Mouse (Mus musculus) hindbrain, embryonic 10.5 days (tissue): ENCODE measurements at regions not wholly inside any gene's neighbourhood (a gene's known extent, or its start where the extent isn't known, plus 50 kb on each side); places are given as distances from the start of the nearest gene placed in this dataset.

ENCODE experiments used
- DNase-seq: peaks from one replicate; pipeline ENCODE4 v3.0.0-alpha.2; 2017; ENCODE audit warnings: low spot score
- H3K27ac ChIP-seq: fragments of 300-500 bp; sonication (generic); 2 replicates; pipeline ENCODE4 v1.5.1; 2016; ENCODE audit warnings: mild to moderate bottlenecking, moderate library complexity
- H3K27me3 ChIP-seq: fragments of 300-500 bp; sonication (generic); 2 replicates; pipeline ENCODE4 v1.6.1; 2016; ENCODE audit warnings: mild to moderate bottlenecking; ENCODE audit not compliant: poor library complexity, insufficient read depth, severe bottlenecking
- H3K36me3 ChIP-seq: fragments of 300-500 bp; sonication (generic); 2 replicates; pipeline ENCODE4 v1.6.1; 2016; ENCODE audit warnings: mild to moderate bottlenecking, moderate library complexity
- H3K4me1 ChIP-seq: fragments of 300-500 bp; sonication (generic); replicated peaks from 2 replicates; pipeline ENCODE4 v1.6.1; 2016; ENCODE audit warnings: mild to moderate bottlenecking
- H3K4me3 ChIP-seq: fragments of 300-500 bp; sonication (generic); 2 replicates; pipeline ENCODE4 v1.5.1; 2016; ENCODE audit warnings: mild to moderate bottlenecking, moderate library complexity
- H3K9me3 ChIP-seq: fragments of 300-500 bp; sonication (generic); 2 replicates; pipeline ENCODE4 v1.6.1; 2016; ENCODE audit warnings: mild to moderate bottlenecking, moderate library complexity
- WGBS: fragments of 180-500 bp; shearing (Covaris S2); methylation state at CpG from one replicate; pipeline ENCODE4 v1.1.7; 2016; 5-methylcytosine and 5-hydroxymethylcytosine counted together

DNA sequence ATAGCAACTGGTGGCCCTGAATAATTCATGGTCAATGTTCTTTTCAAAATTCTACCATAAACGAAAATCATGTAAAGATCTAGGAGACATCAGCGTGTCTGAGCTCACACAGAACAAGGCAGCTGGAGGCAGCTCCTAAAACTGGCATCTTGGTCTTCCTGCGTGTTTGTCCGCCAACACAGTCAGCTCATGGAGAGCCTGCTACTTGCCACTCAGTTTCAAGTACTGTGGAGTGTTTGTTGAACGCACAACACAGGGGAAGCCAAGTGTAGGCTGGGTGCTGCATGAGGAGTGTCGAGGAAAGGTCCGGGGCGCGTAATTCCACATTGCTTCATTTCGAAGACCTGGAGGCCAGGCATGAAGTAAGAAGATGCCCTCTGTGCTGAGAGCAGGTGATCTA lies 139.0 kb upstream of the Frmd6 start:
- 94% methylated on average over 10 of the region's 10 CpGs for WGBS
- no peak overlapping the region for H3K27ac ChIP-seq
- no peaks in the 10 kb centered on the region for H3K27me3 ChIP-seq
- no peak overlapping the region for H3K4me3 ChIP-seq
- H3K36me3 ChIP-seq: no peaks in the 10 kb centered on the region
- no peaks in the 10 kb centered on the region for H3K9me3 ChIP-seq
- H3K4me1 ChIP-seq: peaks cover 15% of the 10 kb centered on the region
- DNase-seq: no peak

DNA sequence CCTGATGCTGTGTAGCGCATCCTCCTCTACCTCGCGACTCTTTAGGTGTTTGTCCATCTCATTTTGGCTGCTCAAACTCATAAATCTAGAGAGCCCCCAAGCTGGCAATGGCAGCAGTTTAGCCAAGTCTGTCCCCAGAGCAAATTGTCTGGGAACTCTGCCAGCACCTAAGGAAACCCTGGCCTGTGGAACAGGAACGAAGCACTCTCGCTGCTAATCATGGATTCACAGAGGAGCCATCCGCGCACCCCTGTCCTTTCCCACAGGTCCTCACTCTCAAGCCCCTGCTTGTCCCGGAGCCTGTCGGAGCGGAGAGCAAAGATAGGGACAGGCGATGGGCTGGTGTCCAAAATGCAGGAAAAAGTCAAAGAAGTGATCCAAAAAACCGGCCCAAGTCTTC lies 138.3 kb upstream of the Frmd6 start:
- WGBS: 89% methylated on average over 12 of the region's 12 CpGs
- Histone ChIP-seq H3K9me3 (no peaks in the 10 kb centered on the region), H3K4me3 (no peak overlapping the region), H3K36me3 (no peaks in the 10 kb centered on the region), H3K4me1 (peaks cover 15% of the 10 kb centered on the region), H3K27me3 (no peaks in the 10 kb centered on the region), H3K27ac (no peak overlapping the region)
- DNase-seq: no peak

DNA sequence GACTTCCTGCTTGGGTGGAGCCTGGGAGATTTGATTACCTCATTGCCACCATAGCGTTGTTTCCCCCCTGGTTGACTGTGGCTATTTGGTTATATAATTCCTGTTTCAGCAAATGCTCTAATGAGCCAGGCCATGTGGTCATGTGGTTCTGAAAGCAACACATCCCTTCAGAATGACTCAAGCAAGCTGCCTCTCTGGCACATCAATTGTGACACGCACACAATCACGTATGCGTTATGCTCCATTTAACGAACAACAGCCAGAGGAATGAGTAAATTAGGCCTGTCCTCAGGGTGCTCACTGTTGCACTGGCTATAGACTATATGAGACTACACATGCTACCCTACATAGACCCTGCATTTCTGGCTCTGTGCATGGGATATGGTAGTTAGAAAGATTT lies 130.2 kb upstream of the Frmd6 start:
- Histone ChIP-seq H3K4me3 (no peak overlapping the region), H3K9me3 (0 out of 2 replicates have a peak, but pooled peaks cover 3% of the 10 kb centered on the region), H3K4me1 (no peaks in the 10 kb centered on the region), H3K27me3 (no peaks in the 10 kb centered on the region), H3K27ac (no peak overlapping the region), H3K36me3 (no peaks in the 10 kb centered on the region)
- 91% methylated on average over 5 of the region's 5 CpGs for WGBS
- no peak for DNase-seq

DNA sequence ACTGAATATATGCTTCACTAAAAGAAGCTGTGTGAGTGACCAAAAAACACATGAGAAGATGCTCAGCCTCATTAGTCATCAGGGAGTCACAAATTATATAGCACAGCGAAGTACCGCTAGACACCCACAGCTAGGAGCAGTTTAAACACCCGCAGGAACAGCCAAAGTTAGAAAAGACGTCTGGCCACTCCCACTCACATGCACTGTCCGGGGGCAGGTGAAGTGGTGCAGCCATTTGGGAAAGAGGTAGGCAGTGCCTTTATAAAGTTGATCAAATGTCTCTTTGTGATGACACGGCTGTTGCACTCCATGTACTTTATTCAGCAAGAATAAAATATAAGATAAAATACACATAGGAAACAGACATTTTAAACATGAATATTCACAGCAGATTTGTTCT lies 129.1 kb upstream of the Frmd6 start:
- Histone ChIP-seq H3K4me1 (peaks cover 9% of the 10 kb centered on the region), H3K36me3 (no peaks in the 10 kb centered on the region), H3K27me3 (no peaks in the 10 kb centered on the region), H3K27ac (no peak overlapping the region), H3K9me3 (0 out of 2 replicates have a peak, but pooled peaks cover 3% of the 10 kb centered on the region), H3K4me3 (no peak overlapping the region)
- no peak for DNase-seq
- 87% methylated on average over 6 of the region's 6 CpGs for WGBS

DNA sequence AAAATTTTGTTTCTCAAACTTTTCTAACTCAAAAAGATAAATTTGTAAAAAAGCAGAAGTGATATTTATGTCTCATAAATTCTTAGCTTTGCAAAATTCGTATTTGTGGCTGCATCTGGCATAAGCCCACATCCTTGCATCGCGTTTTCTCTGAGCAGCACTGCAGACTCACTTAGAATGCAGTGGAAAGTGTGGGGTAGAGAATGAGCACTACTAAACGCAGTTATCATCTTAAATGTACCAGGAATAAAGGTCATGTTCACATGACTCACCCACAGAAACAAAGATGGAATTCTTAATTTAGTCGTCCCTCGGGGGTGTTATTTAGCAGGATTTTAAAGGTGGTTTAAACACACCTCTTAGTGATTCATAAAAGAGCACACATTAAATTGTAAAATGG lies 126.8 kb upstream of the Frmd6 start:
- Histone ChIP-seq H3K4me1 (peaks cover 11% of the 10 kb centered on the region), H3K27me3 (no peaks in the 10 kb centered on the region), H3K4me3 (no peak overlapping the region), H3K36me3 (no peaks in the 10 kb centered on the region), H3K9me3 (0 out of 2 replicates have a peak, but pooled peaks cover 3% of the 10 kb centered on the region), H3K27ac (no peak overlapping the region)
- 90% methylated on average over 6 of the region's 6 CpGs for WGBS
- DNase-seq: no peak

DNA sequence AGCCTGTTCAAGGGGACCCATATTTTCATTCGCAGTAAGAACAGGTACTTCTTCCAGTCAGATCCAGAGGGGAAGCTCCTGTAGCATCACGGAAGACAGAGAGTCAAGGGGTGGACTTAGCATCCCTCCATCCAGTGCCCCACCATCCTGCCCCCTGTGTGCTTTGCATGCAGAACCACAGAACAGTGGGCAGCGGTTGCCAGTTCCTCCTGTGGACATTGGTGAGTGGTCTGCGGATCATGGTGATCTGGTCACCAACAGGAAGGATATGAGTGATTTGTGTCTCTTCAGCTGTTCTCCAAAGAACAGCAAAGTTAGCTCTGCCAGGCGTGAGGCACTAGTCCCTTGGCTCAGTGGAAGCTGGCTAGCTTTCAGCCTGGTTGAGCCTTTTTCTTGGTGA lies 122.8 kb upstream of the Frmd6 start:
- WGBS: 91% methylated on average over 5 of the region's 5 CpGs
- no peak overlapping the region for H3K27ac ChIP-seq
- no peak overlapping the region for H3K4me3 ChIP-seq
- H3K36me3 ChIP-seq: no peaks in the 10 kb centered on the region
- H3K27me3 ChIP-seq: no peaks in the 10 kb centered on the region
- peaks cover 11% of the 10 kb centered on the region for H3K4me1 ChIP-seq
- no peak for DNase-seq
- no peaks in the 10 kb centered on the region for H3K9me3 ChIP-seq

DNA sequence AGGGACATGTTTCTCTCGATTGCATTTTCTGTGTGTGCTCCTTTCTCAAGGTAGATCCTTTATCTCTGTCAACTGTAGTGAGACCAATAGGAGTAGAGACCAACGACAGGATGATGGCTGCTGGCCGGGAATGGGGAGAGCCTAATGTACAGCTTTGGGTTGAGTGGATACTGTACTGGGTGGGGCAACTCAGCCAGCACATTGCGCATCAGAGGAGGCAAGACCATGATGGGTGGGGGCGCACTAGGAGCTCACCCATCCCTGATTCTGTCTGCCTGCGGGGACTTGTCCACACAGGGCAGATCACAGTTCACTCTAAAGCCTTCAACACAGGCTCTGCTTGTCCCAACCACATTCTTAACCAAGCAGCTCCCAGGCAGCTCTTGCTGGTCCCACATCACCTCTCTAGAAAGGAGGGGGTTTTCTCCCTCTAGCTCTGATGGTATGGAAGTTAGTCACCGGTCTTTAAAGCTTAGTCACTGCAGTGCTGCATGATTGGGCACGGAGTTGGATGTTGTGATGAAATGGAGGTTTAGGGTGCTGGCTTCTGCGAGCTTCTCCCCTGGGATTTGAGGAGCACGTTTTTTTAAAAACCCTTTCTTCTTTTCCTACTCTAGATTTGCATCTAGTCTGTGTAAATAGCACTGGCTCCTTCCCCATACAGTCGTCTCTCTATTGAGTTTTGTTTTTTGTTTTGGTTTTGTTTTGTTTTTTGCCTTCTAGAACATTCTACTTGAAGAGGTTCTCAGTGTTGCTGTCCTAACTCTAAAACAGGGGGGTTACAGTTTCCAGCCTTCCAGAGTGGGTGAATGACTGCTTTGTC lies 118.3 kb upstream of the Frmd6 start:
- DNase-seq: no peak
- Histone ChIP-seq H3K4me1 (peaks cover 4% of the 10 kb centered on the region; the same call in 1 of the 2 replicates), H3K4me3 (no peak overlapping the region), H3K27me3 (no peaks in the 10 kb centered on the region), H3K27ac (no peak overlapping the region), H3K36me3 (no peaks in the 10 kb centered on the region), H3K9me3 (no peaks in the 10 kb centered on the region)
- 85% methylated on average over 11 of the region's 11 CpGs for WGBS

DNA sequence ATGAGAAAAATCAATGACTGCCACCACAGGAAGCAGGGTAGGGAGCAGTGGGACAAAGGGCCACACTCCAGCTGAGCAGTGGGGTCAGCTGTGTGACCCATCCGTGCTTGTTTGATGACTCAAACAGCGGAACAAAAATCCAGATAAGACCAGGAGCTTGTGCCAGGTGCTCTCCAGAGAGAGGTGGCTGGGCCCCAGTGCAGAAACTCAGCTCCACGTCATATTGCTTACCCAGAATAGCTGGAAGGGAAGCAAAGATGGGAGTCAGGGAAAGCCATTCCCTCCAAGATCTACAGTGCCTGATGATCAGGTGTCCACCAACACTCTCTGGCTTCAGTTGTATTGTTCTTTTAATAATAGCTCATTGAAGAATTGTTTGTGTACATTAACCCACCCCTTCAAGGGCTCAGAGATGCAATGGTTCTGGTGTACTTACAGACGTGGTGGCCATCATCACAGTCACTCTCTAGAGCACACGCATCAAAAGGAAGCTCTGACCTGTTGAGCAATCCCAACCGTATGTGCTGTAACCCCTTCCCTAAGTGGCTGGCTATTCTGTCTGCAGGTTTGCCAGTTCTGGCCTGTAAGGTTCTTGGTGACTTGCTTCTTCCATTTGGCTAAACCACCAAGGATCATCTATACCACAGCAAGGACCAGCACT lies 117.6 kb upstream of the Frmd6 start:
- no peaks in the 10 kb centered on the region for H3K27me3 ChIP-seq
- H3K9me3 ChIP-seq: no peaks in the 10 kb centered on the region
- H3K4me3 ChIP-seq: no peak overlapping the region
- no peak for DNase-seq
- H3K36me3 ChIP-seq: no peaks in the 10 kb centered on the region
- WGBS: 61% methylated on average over 6 of the region's 6 CpGs
- no peak overlapping the region for H3K27ac ChIP-seq
- peaks cover 8% of the 10 kb centered on the region for H3K4me1 ChIP-seq

DNA sequence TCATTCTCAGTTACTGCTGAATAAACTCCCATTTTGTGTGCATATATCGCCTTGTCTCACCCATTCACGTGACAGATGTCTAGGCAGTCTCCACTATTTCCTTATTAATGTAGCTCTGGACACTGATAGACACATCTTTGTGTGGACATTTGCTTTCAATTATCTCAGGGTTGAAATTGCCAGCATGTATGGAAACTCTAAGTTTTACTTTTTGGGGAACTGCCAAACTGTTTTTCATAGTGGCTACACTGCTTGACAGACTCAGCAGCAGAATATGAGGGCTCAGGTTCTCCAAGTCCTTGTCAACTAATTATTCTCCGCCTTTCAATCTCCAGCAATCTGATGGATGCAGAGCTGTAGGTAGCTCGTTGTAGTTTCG lies 117.0 kb upstream of the Frmd6 start:
- Histone ChIP-seq H3K9me3 (no peaks in the 10 kb centered on the region), H3K4me1 (peaks cover 13% of the 10 kb centered on the region), H3K27me3 (no peaks in the 10 kb centered on the region), H3K4me3 (no peak overlapping the region), H3K27ac (no peak overlapping the region), H3K36me3 (no peaks in the 10 kb centered on the region)
- WGBS: 89% methylated on average over 5 of the region's 5 CpGs
- no peak for DNase-seq

DNA sequence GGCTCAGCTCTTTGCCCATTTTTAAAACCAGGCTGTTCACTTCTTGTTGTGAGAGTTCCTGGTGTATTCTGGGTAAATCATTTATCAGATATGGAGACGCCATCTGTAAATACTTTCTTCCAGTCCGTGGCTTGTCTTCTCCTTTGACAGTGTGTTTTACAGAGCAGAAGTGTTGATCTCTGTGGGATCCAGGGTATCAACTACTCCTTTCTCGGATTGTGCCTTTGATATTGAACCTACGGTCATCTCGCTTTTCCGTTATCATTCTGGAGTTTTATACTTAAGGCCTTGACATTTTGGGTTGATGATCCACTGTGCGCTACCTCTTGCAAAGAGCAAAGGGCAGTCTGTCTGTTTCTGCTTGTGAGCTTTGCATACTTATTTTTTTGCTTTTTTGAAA lies 115.0 kb upstream of the Frmd6 start:
- no peak overlapping the region for H3K4me3 ChIP-seq
- H3K27ac ChIP-seq: no peak overlapping the region
- peaks cover 19% of the 10 kb centered on the region for H3K4me1 ChIP-seq
- no peak for DNase-seq
- no peaks in the 10 kb centered on the region for H3K27me3 ChIP-seq
- WGBS: 90% methylated on average over 7 of the region's 7 CpGs
- no peaks in the 10 kb centered on the region for H3K36me3 ChIP-seq
- no peaks in the 10 kb centered on the region for H3K9me3 ChIP-seq

DNA sequence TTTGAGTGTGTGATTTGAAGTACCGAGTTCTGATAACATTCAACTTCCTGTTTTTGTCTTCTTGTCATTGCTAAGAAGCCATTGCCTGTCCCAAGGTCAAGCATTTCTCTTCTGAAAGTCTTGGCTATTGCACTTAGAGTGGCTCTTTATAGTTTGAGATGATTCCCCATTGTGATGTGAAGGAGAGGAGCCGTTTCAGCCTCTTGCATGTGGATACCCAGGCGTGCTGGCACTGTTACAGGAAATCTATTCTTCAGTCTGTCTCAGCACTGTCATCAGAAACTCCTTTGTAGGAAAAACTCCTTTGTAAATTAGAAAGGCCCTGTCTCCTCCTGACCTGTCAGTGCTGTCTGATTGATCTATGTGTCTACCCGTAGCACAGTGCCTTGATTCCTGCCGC lies 114.3 kb upstream of the Frmd6 start:
- no peak for DNase-seq
- Histone ChIP-seq H3K27me3 (no peaks in the 10 kb centered on the region), H3K4me3 (no peak overlapping the region), H3K36me3 (no peaks in the 10 kb centered on the region), H3K27ac (no peak overlapping the region), H3K9me3 (no peaks in the 10 kb centered on the region), H3K4me1 (peaks cover 19% of the 10 kb centered on the region)
- 67% methylated on average over 5 of the region's 5 CpGs for WGBS

DNA sequence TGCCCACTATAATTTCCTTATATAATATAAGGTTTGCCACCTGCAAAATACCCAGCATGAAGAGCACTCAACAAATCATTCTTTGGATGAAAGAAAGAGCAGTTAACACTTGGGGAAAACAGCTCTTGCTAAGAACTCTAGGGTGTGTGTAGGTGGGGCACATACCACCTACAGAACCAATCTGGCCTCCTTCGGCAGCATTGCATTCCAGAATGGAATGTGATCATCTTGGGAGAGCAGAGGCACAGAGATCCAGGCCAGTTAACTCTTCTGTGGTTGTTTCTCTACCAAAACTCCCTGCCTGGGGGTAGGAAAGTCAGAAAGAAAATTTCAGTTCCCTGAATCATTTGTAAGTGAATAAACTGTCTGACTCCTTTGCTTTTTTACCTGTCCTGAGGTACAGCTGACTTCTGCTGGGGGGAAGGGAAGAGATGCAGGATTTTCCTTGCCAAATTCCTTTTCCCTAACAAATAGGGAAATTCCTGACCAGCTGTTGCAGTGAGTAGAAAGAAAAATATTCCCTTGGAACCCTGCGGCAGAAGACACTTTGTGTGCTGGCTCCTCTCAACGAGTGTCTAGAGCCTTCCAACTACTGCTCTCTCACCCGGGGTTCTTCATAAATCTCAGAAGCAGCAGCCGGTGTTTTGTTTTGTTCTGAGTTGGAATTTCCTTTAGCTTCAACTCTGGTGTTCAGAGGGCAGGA lies 112.8 kb upstream of the Frmd6 start:
- H3K4me1 ChIP-seq: peaks cover 19% of the 10 kb centered on the region
- H3K9me3 ChIP-seq: no peaks in the 10 kb centered on the region
- H3K36me3 ChIP-seq: no peaks in the 10 kb centered on the region
- H3K27me3 ChIP-seq: no peaks in the 10 kb centered on the region
- 57% methylated on average over 5 of the region's 5 CpGs for whole genome bisulfite sequencing
- no peak overlapping the region for H3K4me3 ChIP-seq
- no peak overlapping the region for H3K27ac ChIP-seq
- no peak for DNase-seq
